Mouse (Mus musculus) right cerebral cortex, postnatal 36 days (tissue): Measurements from ENCODE around the gene Papola.

Experiments
- DNase-seq, 2 experiments: peaks; one replicate each; pipeline ENCODE4 v3.0.0; 2022; ENCODE audit warnings: low spot score in 2 of 2, mixed read lengths in 1 of 2

The Papola gene

GRCm38 (mm10) chr12:105862607-105863006 is 78.1 kb downstream of the Papola start:
- no peak for DNase-seq

DNA sequence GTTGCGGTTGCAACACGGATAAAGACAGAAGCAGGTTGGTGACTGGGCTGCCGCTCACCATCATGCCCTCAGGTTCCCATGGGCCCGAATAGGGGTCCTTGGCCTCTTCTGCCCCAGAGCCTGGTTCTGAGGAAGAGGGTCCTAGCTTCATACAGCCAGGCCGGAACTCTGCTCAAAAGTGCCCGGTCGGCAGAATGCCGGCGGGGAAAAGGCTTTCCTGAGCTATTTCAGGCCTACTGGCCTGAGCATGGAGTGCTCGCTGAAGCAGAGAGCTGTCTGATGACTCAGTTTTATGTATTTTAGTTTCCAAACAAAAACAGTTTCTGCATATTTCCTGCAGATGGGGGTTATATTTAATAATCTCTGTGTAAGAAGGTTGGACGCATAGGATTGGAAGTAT is 78.9 kb downstream of the Papola start:
- no peak for DNase-seq

- DNase-seq: no peak
Measured at GRCm38 (mm10) chr12:105867646-105868045, 83.2 kb downstream of the Papola start.

DNA sequence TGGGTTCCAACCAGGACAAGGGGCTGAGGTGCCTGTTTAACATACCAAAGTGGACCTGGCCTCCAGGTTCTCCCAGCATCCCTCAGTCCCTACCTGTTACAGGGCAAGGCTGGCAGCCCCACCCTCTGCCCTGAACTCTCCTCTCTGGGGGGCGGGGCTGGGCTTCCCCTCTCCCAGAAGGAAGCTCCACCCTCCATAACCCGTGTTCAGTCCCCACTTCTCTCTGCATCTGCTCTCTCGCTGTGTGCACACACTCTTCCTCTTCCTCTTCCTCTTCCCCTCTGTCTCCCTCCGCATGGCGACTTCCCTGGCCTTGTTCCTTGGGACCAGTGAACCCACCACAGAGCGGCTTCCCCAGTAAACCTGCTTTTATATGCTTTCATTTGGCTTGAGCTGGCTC is 84.7 kb downstream of the Papola start:
- no peak for DNase-seq

- no peak for DNase-seq
Measured at GRCm38 (mm10) chr12:105869696-105870095, 85.2 kb downstream of the Papola start.

- no peak for DNase-seq
Measured at GRCm38 (mm10) chr12:105873283-105873682, 88.8 kb downstream of the Papola start.

DNA sequence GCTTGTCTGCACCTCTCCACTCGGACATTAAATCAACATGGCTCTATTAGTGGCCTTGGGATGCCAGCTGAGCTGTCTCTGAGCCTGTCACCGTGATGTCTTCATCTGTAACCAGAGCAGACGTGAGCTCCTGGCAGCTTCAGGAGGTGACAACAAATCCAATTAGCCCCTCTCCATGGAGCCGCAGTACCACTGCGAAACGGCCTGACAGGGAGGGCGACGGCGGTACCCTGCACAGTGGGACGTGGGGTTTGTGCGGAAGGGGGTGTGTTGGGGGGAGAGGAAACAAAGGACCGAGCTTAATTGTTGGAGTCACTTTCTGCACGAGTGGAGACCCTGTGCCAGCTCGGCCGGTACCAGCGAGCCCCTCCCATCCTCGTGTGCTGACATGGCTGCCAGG is 90.6 kb downstream of the Papola start:
- no peak for DNase-seq

DNA sequence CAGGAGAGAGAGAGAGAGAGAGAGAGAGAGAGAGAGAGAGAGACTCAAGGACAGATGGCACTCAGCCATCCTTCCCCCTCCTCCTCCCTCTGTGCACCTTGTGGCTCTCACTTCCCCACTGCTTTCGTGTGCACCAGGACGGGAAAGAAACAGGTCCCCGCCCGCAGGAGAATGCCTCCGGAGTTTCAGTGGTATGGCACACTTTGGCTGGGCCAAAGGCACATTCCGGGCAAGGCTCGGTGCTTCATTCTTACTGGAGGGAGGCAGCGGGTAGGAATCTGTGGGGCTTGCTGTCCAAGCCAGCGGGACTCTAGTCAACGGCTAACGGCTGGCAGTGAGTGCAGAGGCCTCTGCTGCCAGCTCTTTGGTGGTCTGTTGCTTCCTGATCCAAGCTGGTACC is 92.0 kb downstream of the Papola start:
- DNase-seq: no peak

GRCm38 (mm10) chr12:105876931-105877330 is 92.4 kb downstream of the Papola start:
- no peak for DNase-seq

DNA sequence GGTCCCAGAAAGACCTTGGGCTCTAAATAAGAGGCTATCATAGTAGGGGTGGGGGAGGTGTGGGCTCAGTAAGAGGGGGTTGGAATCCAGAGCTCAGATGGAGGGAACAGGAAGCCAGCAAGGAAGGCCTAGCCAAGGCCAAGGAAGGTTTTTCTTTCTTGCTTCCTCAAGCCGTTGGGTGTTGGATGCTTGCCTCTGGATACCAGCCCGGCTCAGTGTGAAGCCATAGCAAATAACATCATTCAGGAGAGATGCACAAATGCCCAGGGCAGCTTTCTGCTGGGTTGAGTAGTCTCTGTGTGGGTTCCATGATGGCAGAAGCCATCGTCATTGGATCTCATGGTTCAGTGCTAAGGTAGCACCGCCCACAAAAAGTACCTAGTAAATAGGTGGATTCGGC is 94.3 kb downstream of the Papola start:
- DNase-seq: no peak

DNA sequence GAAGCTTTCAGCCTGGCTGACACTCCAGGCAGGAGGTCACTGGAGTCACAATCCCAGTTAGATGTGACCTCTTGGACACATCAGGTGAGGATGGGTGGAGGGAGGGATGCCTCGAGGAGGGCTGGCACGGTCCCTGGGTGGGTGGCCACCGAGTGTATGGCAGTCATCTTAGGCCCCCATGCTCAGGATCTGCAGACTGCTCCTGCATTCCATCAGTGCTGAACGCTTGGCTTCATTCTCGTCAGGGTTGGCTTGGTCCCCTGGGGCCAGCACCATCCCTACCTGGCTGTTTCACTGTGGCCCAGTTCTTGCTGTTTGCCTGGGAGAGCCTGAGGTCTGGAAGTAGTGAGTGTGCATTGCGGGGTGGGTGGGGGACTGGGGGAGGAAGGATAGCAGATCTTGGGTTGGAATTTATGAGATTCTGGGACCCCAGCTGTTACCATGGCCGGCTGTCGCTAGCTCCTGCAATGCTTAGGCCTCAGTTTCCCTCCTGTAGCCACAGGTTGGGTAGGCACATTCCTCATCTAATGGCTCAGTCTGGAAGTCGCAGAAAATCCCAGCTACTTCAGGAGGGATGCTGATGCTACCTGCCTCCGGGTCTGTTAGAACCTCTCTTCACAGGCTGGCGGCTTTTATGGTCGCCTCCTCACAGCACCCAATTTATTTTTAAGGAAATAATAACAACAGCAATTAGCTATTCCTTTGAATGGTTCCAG is 99.5 kb downstream of the Papola start:
- DNase-seq: no peak

DNA sequence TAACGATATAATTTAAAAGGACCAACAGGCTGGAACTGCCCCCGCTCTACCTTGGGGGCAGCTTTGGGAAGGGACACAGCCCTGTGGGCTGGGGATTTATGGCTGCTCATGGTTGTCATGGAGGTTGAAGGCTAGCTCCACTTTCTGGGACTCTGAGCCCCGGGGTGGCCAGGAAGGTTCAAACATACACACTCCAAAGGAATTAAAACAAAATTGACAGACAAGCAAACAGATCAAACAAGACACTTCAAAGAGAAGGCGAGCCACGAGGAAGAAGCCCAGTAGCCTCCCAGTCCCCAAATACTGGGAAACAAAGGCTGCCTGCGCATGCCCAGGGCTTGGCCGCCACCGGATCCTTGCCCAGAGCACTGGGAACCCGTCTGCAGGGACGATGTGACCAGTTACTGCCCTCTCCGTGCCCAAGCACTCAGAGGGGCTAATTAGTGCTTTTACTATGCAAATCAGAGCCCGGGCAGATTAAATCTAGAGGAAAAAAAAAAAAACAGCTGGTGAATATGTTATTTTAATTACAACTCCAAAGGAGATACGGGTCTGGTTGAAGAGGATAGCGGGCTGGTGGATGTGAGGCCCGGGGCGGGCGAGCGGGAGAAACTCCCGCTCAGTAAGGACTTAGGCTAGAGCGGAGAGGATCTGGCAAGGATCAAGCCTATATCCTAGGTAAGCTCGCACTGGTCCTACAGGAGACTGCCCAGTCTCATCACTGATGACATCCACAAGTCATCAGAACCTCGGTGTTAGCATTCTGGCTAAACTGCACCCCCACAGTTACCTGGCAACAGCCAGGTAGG is 100.2 kb downstream of the Papola start:
- DNase-seq: no peak
